Mouse (Mus musculus) midbrain, embryonic 15.5 days (tissue): ENCODE measurements around the gene Faiml. TPM values are rescaled to one million over a fixed set of nuclear protein-coding genes. Genes with fewer than 3 reads are reported as not detected.

Experiments used
- ATAC-seq: fragments of 200-750 bp; cut with Nextera tagmentation; replicated peaks from 2 replicates; pipeline ENCODE4 v1.8.0; 2017; ENCODE audit warnings: moderate TSS enrichment
- H3K27ac ChIP-seq: fragments of 300-500 bp; sonication (generic); 2 replicates; pipeline ENCODE4 v1.5.1; 2015; ENCODE audit warnings: mild to moderate bottlenecking, inconsistent platforms
- H3K27me3 ChIP-seq: fragments of 300-500 bp; sonication (generic); replicated peaks from 2 replicates; pipeline ENCODE4 v1.6.1; 2015; ENCODE audit warnings: inconsistent platforms
- H3K36me3 ChIP-seq: fragments of 300-500 bp; sonication (generic); replicated peaks from 2 replicates; pipeline ENCODE4 v1.6.1; 2015; ENCODE audit warnings: inconsistent platforms
- H3K4me1 ChIP-seq: fragments of 300-500 bp; sonication (generic); 2 replicates; pipeline ENCODE4 v1.6.1; 2015; ENCODE audit warnings: inconsistent platforms
- H3K4me2 ChIP-seq: fragments of 300-500 bp; sonication (generic); 2 replicates; pipeline ENCODE4 v1.6.1; 2015; ENCODE audit warnings: inconsistent platforms, mild to moderate bottlenecking, moderate library complexity
- H3K4me3 ChIP-seq: fragments of 300-500 bp; sonication (generic); 2 replicates; pipeline ENCODE4 v1.5.1; 2015; ENCODE audit warnings: mild to moderate bottlenecking, inconsistent platforms
- H3K9ac ChIP-seq: fragments of 300-500 bp; sonication (generic); 2 replicates; pipeline ENCODE4 v1.6.1; 2015; ENCODE audit warnings: mild to moderate bottlenecking, inconsistent platforms
- H3K9me3 ChIP-seq: fragments of 300-500 bp; sonication (generic); 2 replicates; pipeline ENCODE4 v1.6.1; 2016; ENCODE audit warnings: inconsistent platforms
- WGBS: fragments of 180-500 bp; shearing (Covaris S2); methylation state at CpG from one replicate; pipeline ENCODE4 v1.1.7; 2015; ENCODE audit warnings: mixed read lengths; 5-methylcytosine and 5-hydroxymethylcytosine counted together
- polyA plus RNA-seq: library from polyadenylated mRNA; unstranded; fragments of >200 nt; fragmentation: Nextera tagmentation; extraction: Ambion mirVana; gene quantifications from 2 replicates; pipeline ENCODE4 v1.2.1, GENCODE M21; 2015

The Faiml gene
- polyA plus RNA-seq, 1 experiment from 2014 or later, result not detected

DNA sequence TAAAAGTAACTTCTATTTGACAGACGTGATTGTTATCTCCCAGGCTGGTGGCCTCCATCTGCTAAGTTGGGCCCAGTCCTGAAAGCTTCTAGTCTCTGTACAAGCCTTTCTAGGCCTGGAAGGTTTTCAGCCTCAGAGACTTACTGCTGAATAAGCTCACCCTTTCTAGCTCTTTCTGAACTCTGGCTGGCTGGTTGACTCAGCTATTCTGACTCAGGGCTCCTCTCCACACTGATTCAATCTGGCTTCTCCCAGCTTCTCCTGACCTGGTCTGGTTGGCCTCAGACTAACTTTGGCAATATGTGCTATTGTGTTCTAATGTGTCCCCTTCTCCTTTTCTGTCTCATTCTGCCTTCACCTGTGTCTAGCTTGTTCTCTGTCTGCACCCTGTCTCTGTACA, 2.2 kb upstream of the Faiml start:
- peaks cover 7% of the 10 kb centered on the region for H3K4me1 ChIP-seq
- ATAC-seq, result no peak
- no peaks in the 10 kb centered on the region for H3K27me3 ChIP-seq
- no peaks in the 10 kb centered on the region for H3K36me3 ChIP-seq
- H3K9ac ChIP-seq, result no peak overlapping the region
- no peak overlapping the region for H3K4me3 ChIP-seq
- H3K4me2 ChIP-seq, result no peak overlapping the region
- WGBS, result 85% methylated on average over 1 of the region's 1 CpGs
- H3K27ac ChIP-seq, result no peak overlapping the region
- no peaks in the 10 kb centered on the region for H3K9me3 ChIP-seq

DNA sequence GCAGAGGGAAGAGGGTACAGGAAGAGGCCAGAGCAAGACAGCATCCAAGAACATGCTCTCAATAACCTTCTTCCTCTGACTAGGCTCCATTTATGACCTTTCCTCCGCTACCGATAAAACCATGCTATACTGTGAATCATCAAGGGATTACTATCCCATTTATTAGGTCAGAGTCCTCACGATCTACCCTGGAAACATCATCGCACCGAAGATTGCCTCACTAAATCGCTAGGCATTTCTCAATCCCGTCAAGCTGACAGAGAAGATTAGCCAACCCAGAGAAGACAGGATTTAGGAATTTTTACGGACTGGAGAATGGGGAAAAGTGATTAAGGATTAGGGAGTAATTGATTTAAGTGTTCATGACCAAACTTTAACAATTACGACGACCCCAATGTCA, 1.2 kb upstream of the Faiml start:
- Histone ChIP-seq H3K9ac (no peak overlapping the region), H3K36me3 (no peaks in the 10 kb centered on the region), H3K4me2 (no peak overlapping the region), H3K27me3 (no peaks in the 10 kb centered on the region), H3K9me3 (no peaks in the 10 kb centered on the region), H3K4me3 (no peak overlapping the region), H3K4me1 (peaks cover 7% of the 10 kb centered on the region), H3K27ac (no peak overlapping the region)
- WGBS, result 65% methylated on average over 10 of the region's 10 CpGs
- no peak for ATAC-seq

DNA sequence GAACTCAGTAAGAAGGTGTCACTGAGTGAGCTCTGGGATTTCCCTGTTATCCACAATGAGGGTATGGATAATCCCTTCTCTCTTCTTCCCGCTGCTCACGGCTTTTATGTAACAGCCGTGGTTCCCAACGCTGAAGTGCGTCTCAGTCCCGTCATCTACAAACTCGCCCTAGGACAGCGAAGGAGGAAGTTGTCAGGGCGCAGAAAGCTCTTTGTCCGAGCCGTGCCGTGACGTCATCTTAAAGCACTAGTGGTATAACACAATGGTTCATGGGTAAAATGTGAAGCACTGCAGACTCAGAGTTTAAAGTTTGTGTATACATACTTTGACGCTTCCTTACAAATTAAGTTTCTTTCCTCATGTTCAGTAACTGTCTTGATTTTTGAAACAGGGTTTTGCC, 7.6 kb downstream of the Faiml start:
- H3K36me3 ChIP-seq, result no peaks in the 10 kb centered on the region
- no peak for ATAC-seq
- H3K9me3 ChIP-seq, result no peaks in the 10 kb centered on the region
- H3K4me3 ChIP-seq, result no peak overlapping the region
- WGBS, result 85% methylated on average over 14 of the region's 14 CpGs
- H3K4me2 ChIP-seq, result no peak overlapping the region
- no peaks in the 10 kb centered on the region for H3K27me3 ChIP-seq
- H3K4me1 ChIP-seq, result no peaks in the 10 kb centered on the region
- H3K9ac ChIP-seq, result no peak overlapping the region
- H3K27ac ChIP-seq, result no peak overlapping the region

DNA sequence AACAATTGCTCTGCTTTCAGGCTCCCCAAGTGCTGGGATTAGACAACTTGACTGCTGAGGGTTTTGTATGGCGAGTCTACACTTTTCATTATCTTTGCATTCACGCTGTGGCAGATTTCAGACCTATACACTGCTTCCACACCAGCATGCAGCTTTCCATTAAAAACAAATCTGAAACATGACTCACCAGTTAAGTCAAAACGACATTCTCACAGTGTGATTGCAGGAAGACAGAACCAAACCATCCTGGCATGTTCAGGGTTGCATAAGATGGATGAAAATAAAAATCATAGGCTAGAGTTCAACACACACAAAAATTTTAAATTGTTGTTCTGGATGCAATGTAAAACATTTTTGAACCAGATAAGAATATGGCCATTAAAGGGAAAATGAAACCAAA, 12.5 kb downstream of the Faiml start:
- H3K4me3 ChIP-seq, result no peak overlapping the region
- no peak for ATAC-seq
- 43% methylated on average over 3 of the region's 3 CpGs for WGBS
- H3K4me1 ChIP-seq, result no peaks in the 10 kb centered on the region
- H3K9ac ChIP-seq, result no peak overlapping the region
- H3K27ac ChIP-seq, result no peak overlapping the region
- H3K9me3 ChIP-seq, result no peaks in the 10 kb centered on the region
- no peaks in the 10 kb centered on the region for H3K27me3 ChIP-seq
- no peaks in the 10 kb centered on the region for H3K36me3 ChIP-seq
- H3K4me2 ChIP-seq, result no peak overlapping the region

DNA sequence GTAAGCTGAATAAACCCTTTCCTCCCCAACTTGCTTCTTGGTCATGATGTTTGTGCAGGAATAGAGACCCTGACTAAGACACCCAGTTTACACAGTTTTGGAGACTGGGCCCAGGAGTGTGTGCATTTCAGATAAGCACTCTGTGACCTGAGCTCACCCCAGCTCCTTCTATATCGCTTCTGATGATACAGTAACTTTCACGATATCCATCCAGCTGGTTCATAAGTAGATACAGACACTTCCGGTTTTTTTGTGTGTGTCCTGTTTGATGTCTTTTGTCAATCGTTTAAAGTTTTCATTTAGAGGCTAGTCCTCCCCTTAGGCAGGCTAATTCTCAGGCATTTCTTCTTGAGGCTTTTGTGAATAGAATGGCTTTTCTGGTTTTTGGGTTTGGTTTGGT, 15.4 kb downstream of the Faiml start:
- Histone ChIP-seq H3K27ac (no peak overlapping the region), H3K27me3 (no peaks in the 10 kb centered on the region), H3K9ac (no peak overlapping the region), H3K4me1 (no peaks in the 10 kb centered on the region), H3K4me2 (no peak overlapping the region), H3K36me3 (no peaks in the 10 kb centered on the region), H3K4me3 (no peak overlapping the region), H3K9me3 (no peaks in the 10 kb centered on the region)
- WGBS, result 94% methylated on average over 4 of the region's 4 CpGs
- ATAC-seq, result no peak

DNA sequence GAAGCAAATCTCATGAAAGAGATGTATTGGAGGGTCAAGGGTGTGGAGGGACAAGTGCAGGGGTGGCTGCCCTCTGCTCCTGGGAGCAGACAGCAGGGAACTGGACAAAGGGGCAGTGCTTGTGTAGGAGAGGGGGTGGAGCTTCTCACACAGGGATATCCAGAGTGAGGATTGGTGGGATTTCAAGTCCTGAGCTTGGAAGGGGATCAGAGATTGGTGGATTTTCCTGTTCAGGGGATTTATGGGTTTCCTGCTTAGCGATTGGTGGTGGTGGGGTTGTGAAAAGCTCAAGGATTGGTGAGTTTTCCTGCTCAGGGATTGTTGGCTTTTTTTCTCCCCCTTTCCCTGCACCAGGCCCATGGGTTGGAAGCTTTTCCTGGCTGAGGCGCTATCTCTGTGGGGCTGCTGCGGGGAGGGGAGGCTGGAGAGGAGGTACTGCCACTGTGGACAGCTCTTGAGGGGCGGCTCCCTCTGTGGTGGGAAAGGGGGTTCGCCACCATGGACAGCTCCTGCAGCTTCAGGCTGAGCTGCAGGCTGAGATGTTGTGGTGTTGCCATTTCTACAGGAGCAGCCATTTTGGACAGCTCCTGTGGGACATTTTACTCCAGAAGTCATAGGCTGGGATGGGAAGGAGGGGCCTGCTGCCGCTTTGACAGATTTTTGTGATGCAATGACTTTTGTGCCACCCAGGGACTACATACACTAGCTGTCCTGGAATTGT, 18.9 kb downstream of the Faiml start:
- H3K9me3 ChIP-seq, result no peaks in the 10 kb centered on the region
- H3K9ac ChIP-seq, result no peak overlapping the region
- H3K27ac ChIP-seq, result no peak overlapping the region
- 29% methylated on average over 6 of the region's 6 CpGs for WGBS
- ATAC-seq, result no peak
- H3K27me3 ChIP-seq, result no peaks in the 10 kb centered on the region
- no peaks in the 10 kb centered on the region for H3K36me3 ChIP-seq
- H3K4me3 ChIP-seq, result no peak overlapping the region
- H3K4me2 ChIP-seq, result no peak overlapping the region
- no peaks in the 10 kb centered on the region for H3K4me1 ChIP-seq

DNA sequence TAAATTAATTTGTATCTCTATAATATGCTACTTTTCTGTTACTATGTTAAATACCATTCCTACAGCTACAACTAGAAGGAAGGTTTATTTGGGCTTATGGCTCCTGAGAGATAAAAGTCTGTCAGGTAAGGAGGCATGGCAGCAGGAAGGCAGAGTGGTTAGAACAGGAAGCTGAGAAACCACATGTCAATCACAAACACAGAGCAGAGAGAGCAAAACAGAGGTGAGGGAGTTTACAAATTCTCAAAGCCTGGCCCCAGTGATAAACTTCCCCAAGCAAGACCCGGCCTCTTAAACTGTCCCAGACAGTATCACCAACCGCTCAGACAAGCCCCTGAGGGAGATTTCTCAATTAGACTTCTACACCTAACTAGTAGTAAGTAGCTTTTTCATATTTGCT, 20.9 kb downstream of the Faiml start:
- H3K4me1 ChIP-seq, result no peaks in the 10 kb centered on the region
- no peak overlapping the region for H3K4me2 ChIP-seq
- no peak overlapping the region for H3K27ac ChIP-seq
- H3K36me3 ChIP-seq, result no peaks in the 10 kb centered on the region
- H3K4me3 ChIP-seq, result no peak overlapping the region
- no peak for ATAC-seq
- WGBS, result 79% methylated on average over 2 of the region's 2 CpGs
- no peaks in the 10 kb centered on the region for H3K9me3 ChIP-seq
- no peaks in the 10 kb centered on the region for H3K27me3 ChIP-seq
- H3K9ac ChIP-seq, result no peak overlapping the region

DNA sequence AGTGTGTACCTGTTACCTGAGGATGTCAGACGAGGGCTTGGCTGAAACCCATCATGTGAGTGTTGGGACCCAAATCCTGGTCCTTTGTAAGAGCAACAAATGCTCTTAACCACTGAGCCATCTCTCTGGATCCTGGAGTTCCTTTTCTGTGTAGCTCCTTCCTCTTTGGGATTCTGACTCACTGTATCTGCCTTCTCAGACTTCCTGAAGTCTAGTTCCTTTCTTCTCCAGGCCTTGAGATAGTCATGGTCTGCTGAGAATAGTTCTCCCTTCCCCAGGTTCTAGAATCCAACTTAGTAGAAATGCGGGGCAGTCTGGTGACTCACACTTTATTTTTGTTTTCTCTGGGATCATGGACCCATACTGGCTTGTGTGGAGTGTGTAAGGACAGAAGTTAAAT, 24.4 kb downstream of the Faiml start:
- 78% methylated on average over 2 of the region's 2 CpGs for WGBS
- no peak for ATAC-seq

DNA sequence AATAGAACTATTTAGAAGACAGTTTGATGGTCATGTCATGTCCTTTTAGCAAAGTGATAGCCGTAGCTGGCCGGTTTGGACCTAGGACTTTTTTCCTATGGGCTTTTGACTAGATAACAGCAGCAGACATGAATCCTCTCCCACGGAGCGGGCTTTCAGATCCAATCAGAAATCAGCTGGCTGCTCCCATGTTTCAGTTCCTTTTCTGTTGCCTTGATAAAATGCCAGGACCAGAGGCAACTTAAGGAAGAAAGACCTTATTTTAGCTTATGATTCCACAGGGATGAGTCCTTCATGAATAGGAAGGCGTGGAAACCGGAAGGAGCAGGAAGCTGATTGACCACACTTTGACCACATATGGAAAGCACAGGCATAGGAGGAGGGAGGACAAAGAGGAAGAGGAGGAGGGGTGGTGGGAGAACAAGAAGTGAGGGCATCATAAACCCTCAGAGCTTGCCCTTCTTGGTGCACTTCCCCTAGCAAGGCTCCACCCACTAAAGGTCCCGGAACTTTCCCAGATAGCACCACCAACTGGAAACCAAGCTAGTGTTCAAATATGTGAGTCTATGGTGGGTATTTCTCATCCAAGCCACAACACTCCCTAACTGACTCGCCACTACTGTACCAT, 53.9 kb downstream of the Faiml start:
- H3K4me1 ChIP-seq, result no peaks in the 10 kb centered on the region
- H3K9ac ChIP-seq, result no peak overlapping the region
- no peaks in the 10 kb centered on the region for H3K36me3 ChIP-seq
- H3K4me3 ChIP-seq, result no peak overlapping the region
- no peaks in the 10 kb centered on the region for H3K9me3 ChIP-seq
- no peak overlapping the region for H3K4me2 ChIP-seq
- no peaks in the 10 kb centered on the region for H3K27me3 ChIP-seq
- H3K27ac ChIP-seq, result no peak overlapping the region
- WGBS, result 91% methylated on average over 8 of the region's 8 CpGs
- no peak for ATAC-seq

More for the DNA sequence above, 24.4 kb downstream of the Faiml start:
- no peaks in the 10 kb centered on the region for H3K9me3 ChIP-seq
- H3K4me1 ChIP-seq, result no peaks in the 10 kb centered on the region
- H3K4me2 ChIP-seq, result no peak overlapping the region
- no peak overlapping the region for H3K4me3 ChIP-seq
- H3K9ac ChIP-seq, result no peak overlapping the region
- H3K36me3 ChIP-seq, result no peaks in the 10 kb centered on the region
- H3K27me3 ChIP-seq, result no peaks in the 10 kb centered on the region
- no peak overlapping the region for H3K27ac ChIP-seq

DNA sequence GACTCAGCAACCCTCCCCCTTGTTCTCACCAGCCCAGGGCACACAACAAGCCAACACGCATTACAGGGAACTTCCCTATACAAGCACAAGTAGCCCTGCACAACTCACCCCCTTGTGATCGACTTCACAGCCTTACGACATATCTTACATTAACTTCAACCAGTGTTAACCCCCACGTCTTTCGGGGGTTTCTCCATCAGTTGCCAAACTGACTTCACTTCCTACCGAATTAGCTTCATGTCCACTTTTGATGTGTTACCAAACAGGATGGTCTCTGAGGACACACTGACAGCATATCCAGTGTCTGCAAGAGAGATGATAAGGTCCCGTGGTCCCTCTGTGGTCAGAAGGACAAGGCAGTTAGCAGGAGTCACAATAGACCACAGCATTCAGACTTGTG, 54.9 kb downstream of the Faiml start:
- no peak for ATAC-seq
- no peak overlapping the region for H3K4me2 ChIP-seq
- WGBS, result 91% methylated on average over 7 of the region's 7 CpGs
- H3K9ac ChIP-seq, result no peak overlapping the region
- H3K36me3 ChIP-seq, result no peaks in the 10 kb centered on the region
- no peaks in the 10 kb centered on the region for H3K9me3 ChIP-seq
- no peak overlapping the region for H3K4me3 ChIP-seq
- H3K27ac ChIP-seq, result no peak overlapping the region
- no peaks in the 10 kb centered on the region for H3K27me3 ChIP-seq
- H3K4me1 ChIP-seq, result no peaks in the 10 kb centered on the region

DNA sequence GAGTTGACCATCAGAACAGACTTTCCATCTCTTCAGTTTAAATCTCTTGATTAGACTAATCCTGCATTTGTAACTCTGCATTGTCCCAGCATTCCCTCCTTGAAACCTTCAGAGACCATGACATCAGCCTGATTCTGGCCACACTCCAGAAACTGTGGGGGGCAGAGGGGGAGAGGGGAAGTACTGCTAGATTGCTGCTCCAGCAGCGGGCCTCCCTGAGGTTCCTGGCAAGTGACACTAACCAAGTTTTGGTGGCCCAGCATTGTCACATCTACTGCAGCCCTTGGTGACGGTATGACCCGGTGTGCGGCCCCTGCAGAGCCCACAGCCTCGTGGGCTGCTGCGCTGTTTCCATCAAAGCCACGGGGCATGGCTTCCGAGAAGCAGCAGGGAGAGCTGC, 56.8 kb downstream of the Faiml start:
- H3K9ac ChIP-seq, result no peak overlapping the region
- H3K4me3 ChIP-seq, result no peak overlapping the region
- 52% methylated on average over 8 of the region's 8 CpGs for WGBS
- no peak overlapping the region for H3K4me2 ChIP-seq
- H3K27ac ChIP-seq, result no peak overlapping the region
- no peaks in the 10 kb centered on the region for H3K36me3 ChIP-seq
- ATAC-seq, result no peak
- no peaks in the 10 kb centered on the region for H3K4me1 ChIP-seq
- H3K9me3 ChIP-seq, result no peaks in the 10 kb centered on the region
- no peaks in the 10 kb centered on the region for H3K27me3 ChIP-seq
